Mouse (Mus musculus) embryo, embryonic 11.5 days (tissue): ENCODE data around the gene Srl.
"Not testable (repeated sequence)": the region's sequence is repeated elsewhere in the genome, so short reads cannot be mapped to it uniquely, and the experiment has no call there.

Experiments
- DNase-seq: peaks from one replicate; pipeline ENCODE4 v3.0.0-alpha.2; 2012; ENCODE audit warnings: low read depth, low spot score

The Srl gene

GRCm38 (mm10) chr16:4552829-4553550 lies 11.4 kb upstream of the Srl start:
- peak; percentile 57 for DNase-seq

GRCm38 (mm10) chr16:4551885-4552284 lies 10.3 kb upstream of the Srl start:
- no peak for DNase-seq

- peak; percentile 62 for DNase-seq
Observed at GRCm38 (mm10) chr16:4551056-4551455, 9.4 kb upstream of the Srl start.

- DNase-seq: no peak
Observed at GRCm38 (mm10) chr16:4548953-4549688, 7.5 kb upstream of the Srl start.

GRCm38 (mm10) chr16:4547611-4548010 lies 6.0 kb upstream of the Srl start:
- DNase-seq: no peak

- no peak for DNase-seq
Observed at GRCm38 (mm10) chr16:4546838-4547237, 5.2 kb upstream of the Srl start.

- DNase-seq: no peak
Observed at GRCm38 (mm10) chr16:4544845-4545244, 3.2 kb upstream of the Srl start.

- no peak for DNase-seq
Observed at GRCm38 (mm10) chr16:4543266-4543665, 1.6 kb upstream of the Srl start.

- DNase-seq: no peak
Observed at GRCm38 (mm10) chr16:4542236-4542774, 689 bp upstream of the Srl start.

- no peak for DNase-seq
Observed at GRCm38 (mm10) chr16:4541033-4541432, 583 bp downstream of the Srl start.

- DNase-seq: no peak
Observed at GRCm38 (mm10) chr16:4540064-4540775, 1.4 kb downstream of the Srl start.

- DNase-seq: no peak
Observed at GRCm38 (mm10) chr16:4539521-4539920, 2.1 kb downstream of the Srl start.

GRCm38 (mm10) chr16:4537616-4538358 lies 3.8 kb downstream of the Srl start:
- DNase-seq: no peak

GRCm38 (mm10) chr16:4527373-4527772 lies 14.2 kb downstream of the Srl start:
- DNase-seq: not testable (repeated sequence)

- DNase-seq: no peak
Observed at GRCm38 (mm10) chr16:4523313-4524004, 18.2 kb downstream of the Srl start.

- DNase-seq: no peak
Observed at GRCm38 (mm10) chr16:4522879-4523278, 18.7 kb downstream of the Srl start.

- no peak for DNase-seq
Observed at GRCm38 (mm10) chr16:4521735-4522530, 19.7 kb downstream of the Srl start.

- no peak for DNase-seq
Observed at GRCm38 (mm10) chr16:4521074-4521667, 20.4 kb downstream of the Srl start.

GRCm38 (mm10) chr16:4520673-4521072 lies 20.9 kb downstream of the Srl start:
- DNase-seq: no peak

GRCm38 (mm10) chr16:4519825-4520224 lies 21.8 kb downstream of the Srl start:
- DNase-seq: no peak
